Mouse (Mus musculus) splenic B cell, adult 2 months (primary cell): Measurements from ENCODE around the gene Gm10999.
"Not testable (repeated sequence)": the region's sequence is repeated elsewhere in the genome, so short reads cannot be mapped to it uniquely, and the experiment has no call there.

ENCODE experiments used
- DNase-seq: peaks from one replicate; pipeline ENCODE4 v3.0.0-alpha.2; 2011; ENCODE audit warnings: low read depth, low spot score
- H3K27me3 ChIP-seq: 2 replicates; pipeline ENCODE4 v1.6.1; 2012; ENCODE audit warnings: mild to moderate bottlenecking, low read length, moderate library complexity, mixed read lengths; ENCODE audit not compliant: control insufficient read depth, poor library complexity, insufficient read depth, severe bottlenecking
- H3K36me3 ChIP-seq: 2 replicates; pipeline ENCODE4 v1.6.1; 2012; ENCODE audit warnings: mild to moderate bottlenecking, low read length, moderate library complexity, mixed read lengths; ENCODE audit not compliant: control insufficient read depth, poor library complexity, insufficient read depth, severe bottlenecking

The Gm10999 gene

GRCm38 (mm10) chr8:129131561-129131960 is at the start of gene Gm10999:
Gene Gm10999 (minus strand): TSS chr8:129131661.
- Histone ChIP-seq H3K36me3 (no peaks in the 10 kb centered on the region), H3K27me3 (no peaks in the 10 kb centered on the region)
- no peak for DNase-seq

- H3K27me3 ChIP-seq, result no peaks in the 10 kb centered on the region
- H3K36me3 ChIP-seq, result no peaks in the 10 kb centered on the region
- no peak for DNase-seq
Measured at GRCm38 (mm10) chr8:129133475-129133874, 2.0 kb upstream of the Gm10999 start.

- DNase-seq, H3K36me3 ChIP-seq, H3K27me3 ChIP-seq: not testable (repeated sequence)
Measured at GRCm38 (mm10) chr8:129115761-129116160, 15.7 kb downstream of the Gm10999 start.
